In the genomic region with DNA sequence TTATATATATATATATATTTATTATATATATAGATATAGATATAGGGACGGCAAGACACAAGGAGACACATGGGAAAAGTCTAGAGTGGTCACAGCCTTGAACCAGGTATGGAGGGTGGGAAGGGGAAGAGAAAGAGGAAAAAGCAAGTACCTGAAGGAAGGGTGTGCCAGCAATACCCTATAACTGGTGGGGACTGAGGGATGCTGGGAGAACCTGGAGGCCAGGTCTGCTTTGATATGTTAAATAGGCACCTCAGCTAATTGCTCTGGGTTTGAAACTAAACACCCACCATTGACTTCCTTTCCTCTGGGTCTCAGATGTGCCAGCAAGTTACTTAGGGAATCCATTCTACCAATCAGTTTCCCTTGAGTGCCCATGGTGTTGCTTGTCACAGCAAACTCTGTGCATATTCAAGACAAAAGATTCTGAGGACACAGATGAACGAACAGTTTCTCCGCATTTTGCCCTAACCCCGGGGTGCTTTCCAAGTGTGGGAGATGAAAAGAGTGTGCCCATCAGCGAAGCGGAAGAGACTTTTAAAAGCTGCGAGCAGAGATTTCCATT, we compare ENCODE assay signal across 23 mouse cellular contexts. TPM values are rescaled to one million over a fixed set of nuclear protein-coding genes. Genes with fewer than 3 reads are reported as not detected.
DNase-seq lines count a peak whose midpoint lies in the region; ATAC-seq and TF ChIP-seq lines count a peak whose summit lies in the region.
"Had no signal": no experiment of that assay in that cellular context is flagged by ENCODE, and none has a peak within 500 bp of the region (broad histone marks: within the 10 kb centered on the region; RNA-seq: fewer than 3 reads in every experiment).

No protein-coding gene starts in this region.

- no peak for TF ChIP-seq CTCF in midbrain, postnatal 0 days (IDR thresholded peaks at IDR 0.05)

- H3K4me3 ChIP-seq in forebrain, embryonic 11.5 days (ENCODE audit: low read depth, low read length), result no peak overlapping the region
- H3K4me3 ChIP-seq in forebrain, embryonic 10.5 days, result no peak overlapping the region
- no peak overlapping the region for H3K4me3 ChIP-seq in midbrain, embryonic 13.5 days (replicated peaks)
- H3K4me3 ChIP-seq in midbrain, embryonic 14.5 days (replicated peaks; ENCODE audit: low read depth, low read length), result no peak overlapping the region
- H3K4me3 ChIP-seq in forebrain, embryonic 12.5 days (replicated peaks), result no peak overlapping the region
- no peak overlapping the region for H3K4me3 ChIP-seq in midbrain, postnatal 0 days (ENCODE audit: low read depth, low read length)
- H3K4me3 ChIP-seq: embryonic facial prominence, embryonic 12.5 days; gastrocnemius, adult 2 months; heart, embryonic 15.5 days; limb, embryonic 10.5 days had no signal

- no peak overlapping the region for H3K9ac ChIP-seq in forebrain, embryonic 11.5 days (ENCODE audit: low read length)
- no peak overlapping the region for H3K9ac ChIP-seq in midbrain, embryonic 13.5 days (replicated peaks)
- H3K9ac ChIP-seq in midbrain, embryonic 14.5 days (replicated peaks; ENCODE audit: low read length), result no peak overlapping the region
- no peak overlapping the region for H3K9ac ChIP-seq in forebrain, embryonic 12.5 days
- H3K9ac ChIP-seq in midbrain, postnatal 0 days (replicated peaks; ENCODE audit: low read length, poor library complexity, severe bottlenecking), result no peak overlapping the region
- H3K9ac ChIP-seq: embryonic facial prominence, embryonic 12.5 days; heart, embryonic 15.5 days had no signal

- intact Hi-C loops in heart, postnatal 36 days (cut with DNase I), result no loop called here

- H3K9me3 ChIP-seq in forebrain, embryonic 11.5 days (ENCODE audit: control insufficient read depth, low read length), result no peaks in the 10 kb centered on the region
- no peaks in the 10 kb centered on the region for H3K9me3 ChIP-seq in forebrain, embryonic 10.5 days
- no peaks in the 10 kb centered on the region for H3K9me3 ChIP-seq in midbrain, embryonic 13.5 days
- H3K9me3 ChIP-seq in midbrain, embryonic 14.5 days (ENCODE audit: control insufficient read depth, low read length), result no peaks in the 10 kb centered on the region
- H3K9me3 ChIP-seq in forebrain, embryonic 12.5 days, result no peaks in the 10 kb centered on the region
- H3K9me3 ChIP-seq in midbrain, postnatal 0 days (ENCODE audit: low read length), result no peaks in the 10 kb centered on the region
- H3K9me3 ChIP-seq: embryonic facial prominence, embryonic 12.5 days; heart, embryonic 15.5 days; limb, embryonic 10.5 days had no signal

- no peaks in the 10 kb centered on the region for H3K36me3 ChIP-seq in forebrain, embryonic 11.5 days (ENCODE audit: control insufficient read depth, insufficient read depth, low read length)
- H3K36me3 ChIP-seq in forebrain, embryonic 10.5 days (replicated peaks), result no peaks in the 10 kb centered on the region
- H3K36me3 ChIP-seq in midbrain, embryonic 13.5 days, result no peaks in the 10 kb centered on the region
- H3K36me3 ChIP-seq in midbrain, embryonic 14.5 days (ENCODE audit: control insufficient read depth, insufficient read depth, low read length), result no peaks in the 10 kb centered on the region
- no peaks in the 10 kb centered on the region for H3K36me3 ChIP-seq in forebrain, embryonic 12.5 days (replicated peaks)
- no peaks in the 10 kb centered on the region for H3K36me3 ChIP-seq in midbrain, postnatal 0 days (ENCODE audit: insufficient read depth, low read length)
- H3K36me3 ChIP-seq: embryonic facial prominence, embryonic 12.5 days; heart, embryonic 15.5 days; limb, embryonic 10.5 days had no signal

- WGBS in forebrain, embryonic 11.5 days, result 30% methylated on average over 7 of the region's 7 CpGs
- WGBS in forebrain, embryonic 10.5 days, result 42% methylated on average over 7 of the region's 7 CpGs
- WGBS in midbrain, embryonic 13.5 days, result 28% methylated on average over 7 of the region's 7 CpGs
- 24% methylated on average over 7 of the region's 7 CpGs for WGBS in midbrain, embryonic 14.5 days
- WGBS in forebrain, embryonic 12.5 days, result 21% methylated on average over 7 of the region's 7 CpGs
- WGBS in midbrain, postnatal 0 days, result 27% methylated on average over 7 of the region's 7 CpGs

- H3K4me2 ChIP-seq in forebrain, embryonic 11.5 days (ENCODE audit: low read depth, low read length, severe bottlenecking), result peak overlapping the region; percentile 18; the same call in 1 of the 2 replicates
- peak overlapping the region; percentile 26 for H3K4me2 ChIP-seq in midbrain, embryonic 13.5 days (replicated peaks)
- H3K4me2 ChIP-seq in midbrain, embryonic 14.5 days (ENCODE audit: low read length), result no peak overlapping the region
- H3K4me2 ChIP-seq in forebrain, embryonic 12.5 days, result peak overlapping the region; percentile 36
- H3K4me2 ChIP-seq in midbrain, postnatal 0 days (ENCODE audit: low read depth, low read length, poor library complexity, severe bottlenecking), result peak overlapping the region; percentile 35
- H3K4me2 ChIP-seq: embryonic facial prominence, embryonic 12.5 days; heart, embryonic 15.5 days; liver, embryonic 11.5 days had no signal

- no peak overlapping the region for H3K27ac ChIP-seq in forebrain, embryonic 11.5 days (ENCODE audit: low read depth, low read length)
- H3K27ac ChIP-seq in forebrain, embryonic 10.5 days, result no peak overlapping the region
- no peak overlapping the region for H3K27ac ChIP-seq in midbrain, embryonic 13.5 days
- H3K27ac ChIP-seq in midbrain, embryonic 14.5 days (replicated peaks; ENCODE audit: low read depth, low read length), result no peak overlapping the region
- H3K27ac ChIP-seq in forebrain, embryonic 12.5 days, result no peak overlapping the region
- no peak overlapping the region for H3K27ac ChIP-seq in midbrain, postnatal 0 days (ENCODE audit: low read depth, low read length)
- H3K27ac ChIP-seq: embryonic facial prominence, embryonic 12.5 days; gastrocnemius, adult 2 months; heart, embryonic 15.5 days; limb, embryonic 10.5 days; macrophage had no signal

- H3K27me3 ChIP-seq in forebrain, embryonic 11.5 days (ENCODE audit: control insufficient read depth, insufficient read depth, low read length), result no peaks in the 10 kb centered on the region
- no peaks in the 10 kb centered on the region for H3K27me3 ChIP-seq in forebrain, embryonic 10.5 days (ENCODE audit: poor library complexity, severe bottlenecking)
- no peaks in the 10 kb centered on the region for H3K27me3 ChIP-seq in midbrain, embryonic 13.5 days
- no peaks in the 10 kb centered on the region for H3K27me3 ChIP-seq in midbrain, embryonic 14.5 days (ENCODE audit: control insufficient read depth, insufficient read depth, low read length)
- no peaks in the 10 kb centered on the region for H3K27me3 ChIP-seq in forebrain, embryonic 12.5 days
- H3K27me3 ChIP-seq in midbrain, postnatal 0 days (ENCODE audit: insufficient read depth, low read length), result no peaks in the 10 kb centered on the region; the same call in 1 of the 2 replicates
- H3K27me3 ChIP-seq: embryonic facial prominence, embryonic 12.5 days; heart, embryonic 15.5 days had no signal

- no peak for DNase-seq in forebrain, embryonic 11.5 days (ENCODE audit: low spot score)
- no peak for DNase-seq in forebrain, embryonic 10.5 days (ENCODE audit: extremely low spot score, low spot score)
- DNase-seq in midbrain, embryonic 14.5 days, result no peak
- DNase-seq in midbrain, postnatal 0 days (ENCODE audit: low spot score), result no peak
- no peak for DNase-seq in adrenal gland, postnatal 14 days
- no peak for DNase-seq in heart, postnatal 36 days
- DNase-seq: adrenal gland, postnatal 10 days; cerebellum, adult 2 months; gastrocnemius, adult 2 months; heart, adult 11 months; kidney, postnatal 10 days; lung, adult 2 months; retina, postnatal 1 day; right cerebral cortex, postnatal 4 days; thymus, adult 18-20 months had no signal

- ATAC-seq in forebrain, embryonic 11.5 days (replicated peaks; ENCODE audit: low FRiP score), result peak; percentile 62
- no peak; the same call in 1 of the 2 replicates for ATAC-seq in midbrain, embryonic 13.5 days
- ATAC-seq in midbrain, embryonic 14.5 days (ENCODE audit: low FRiP score, low TSS enrichment), result no peak
- ATAC-seq in forebrain, embryonic 12.5 days (ENCODE audit: low FRiP score), result peak; percentile 57; the same call in 1 of the 2 replicates
- ATAC-seq in midbrain, postnatal 0 days (ENCODE audit: low FRiP score), result no peak

- H3K4me1 ChIP-seq in forebrain, embryonic 11.5 days (replicated peaks; ENCODE audit: control insufficient read depth, insufficient read depth, low read length), result no peaks in the 10 kb centered on the region
- H3K4me1 ChIP-seq in forebrain, embryonic 10.5 days, result peaks cover 15% of the 10 kb centered on the region
- H3K4me1 ChIP-seq in midbrain, embryonic 13.5 days (replicated peaks), result 0 out of 2 replicates have a peak, but pooled peaks cover 3% of the 10 kb centered on the region
- no peaks in the 10 kb centered on the region for H3K4me1 ChIP-seq in midbrain, embryonic 14.5 days (ENCODE audit: control insufficient read depth, insufficient read depth, low read length)
- H3K4me1 ChIP-seq in forebrain, embryonic 12.5 days, result 0 out of 2 replicates have a peak, but pooled peaks cover 4% of the 10 kb centered on the region
- no peaks in the 10 kb centered on the region for H3K4me1 ChIP-seq in midbrain, postnatal 0 days (ENCODE audit: insufficient read depth, low read length)
- H3K4me1 ChIP-seq: embryonic facial prominence, embryonic 12.5 days; heart, embryonic 15.5 days; limb, embryonic 10.5 days had no signal

RNA-seq across cellular contexts. Expression of a gene that starts 42.6 kb away (rescaled TPM):
- polyA plus RNA-seq in forebrain, embryonic 11.5 days (2014; fragmentation: Nextera tagmentation; extraction: Ambion mirVana), result 36.5 and 36.7 TPM in 2 replicates
- 36.5 and 38.0 TPM in 2 replicates for polyA plus RNA-seq in forebrain, embryonic 10.5 days (2016; fragmentation: Nextera tagmentation; extraction: Ambion mirVana)
- 20.3 and 20.8 TPM in 2 replicates for polyA plus RNA-seq in midbrain, embryonic 13.5 days (2015; fragmentation: Nextera tagmentation; extraction: Ambion mirVana)
- polyA plus RNA-seq in midbrain, embryonic 14.5 days (2014; fragmentation: Nextera tagmentation; extraction: Ambion mirVana), result 13.3 and 16.8 TPM in 2 replicates
- polyA plus RNA-seq in forebrain, embryonic 12.5 days (2016; fragmentation: Nextera tagmentation; extraction: Ambion mirVana), result 32.1 and 37.7 TPM in 2 replicates
- 20.3 and 29.1 TPM in 2 replicates for total RNA-seq in midbrain, postnatal 0 days (2014; rRNA removed)
- polyA plus RNA-seq in midbrain, postnatal 0 days (2015; fragmentation: Nextera tagmentation; extraction: Ambion mirVana), result 15.6 and 19.3 TPM in 2 replicates
- 14.4 and 15.7 TPM in 2 replicates for total RNA-seq in adrenal gland, postnatal 14 days (2021)
- 10 to 100 TPM; 11.4 to 11.5 TPM for total RNA-seq in heart, postnatal 36 days (2021)
- total RNA-seq: common myeloid progenitor, adult 5-6 weeks had no signal
- polyA plus RNA-seq: macrophage had no signal

Comparison
In these comparisons a context has a peak if more than half of its experiments do, and no peak if none do; other contexts are left out.
1. ATAC-seq: peak in forebrain, embryonic 11.5 days (single experiment) and forebrain, embryonic 12.5 days (single experiment); none in midbrain, embryonic 13.5 days (single experiment), midbrain, embryonic 14.5 days (single experiment) and midbrain, postnatal 0 days (single experiment).